Mouse (Mus musculus) heart, embryonic 11.5 days (tissue): ENCODE measurements around the gene Rpl18. TPM values are rescaled to one million over a fixed set of nuclear protein-coding genes. Genes with fewer than 3 reads are reported as not detected.

Experiments used
- ATAC-seq: fragments of 200-750 bp; cut with Nextera tagmentation; replicated peaks from 2 replicates; pipeline ENCODE4 v1.8.0; 2017; ENCODE audit warnings: moderate library complexity; ENCODE audit not compliant: insufficient number of reproducible peaks, low FRiP score, low TSS enrichment
- H3K27ac ChIP-seq: fragments of 300-500 bp; sonication (generic); 2 replicates; pipeline ENCODE4 v1.5.1; 2014; ENCODE audit warnings: mild to moderate bottlenecking, low read depth, low read length
- H3K27me3 ChIP-seq: fragments of 300-500 bp; sonication (generic); 2 replicates; pipeline ENCODE4 v1.6.1; 2014; ENCODE audit warnings: mild to moderate bottlenecking, low read length, mixed read lengths; ENCODE audit not compliant: control insufficient read depth, insufficient read depth
- H3K36me3 ChIP-seq: fragments of 300-500 bp; sonication (generic); 2 replicates; pipeline ENCODE4 v1.6.1; 2014; ENCODE audit warnings: mild to moderate bottlenecking, low read length, moderate library complexity, mixed read lengths; ENCODE audit not compliant: control insufficient read depth, insufficient read depth
- H3K4me1 ChIP-seq: fragments of 300-500 bp; sonication (generic); 2 replicates; pipeline ENCODE4 v1.6.1; 2014; ENCODE audit warnings: low read length; ENCODE audit not compliant: control insufficient read depth, insufficient read depth
- H3K4me2 ChIP-seq: fragments of 300-500 bp; sonication (generic); 2 replicates; pipeline ENCODE4 v1.6.1; 2014; ENCODE audit warnings: mild to moderate bottlenecking, moderate library complexity
- H3K4me3 ChIP-seq: fragments of 300-500 bp; sonication (generic); 2 replicates; pipeline ENCODE4 v1.5.1; 2014; ENCODE audit warnings: low read depth, low read length
- H3K9ac ChIP-seq: fragments of 300-500 bp; sonication (generic); 2 replicates; pipeline ENCODE4 v1.6.1; 2014; ENCODE audit warnings: mild to moderate bottlenecking, low read depth, low read length, moderate library complexity
- H3K9me3 ChIP-seq: fragments of 300-500 bp; sonication (generic); replicated peaks from 2 replicates; pipeline ENCODE4 v1.6.1; 2016; ENCODE audit warnings: low read length; ENCODE audit not compliant: control insufficient read depth
- WGBS: fragments of 180-500 bp; shearing (Covaris S2); extraction: QIAGEN DNeasy Blood & Tissue Kit; methylation state at CpG from one replicate; pipeline ENCODE4 v1.1.7; 2014; ENCODE audit not compliant: insufficient replicate concordance; 5-methylcytosine and 5-hydroxymethylcytosine counted together
- polyA plus RNA-seq: library from polyadenylated mRNA; unstranded; fragments of >200 nt; fragmentation: Nextera tagmentation; extraction: Ambion mirVana; gene quantifications from 2 replicates; pipeline ENCODE4 v1.2.1, GENCODE M21; 2014

Rpl18 gene
- polyA plus RNA-seq, 1 experiment from 2014 or later: 836 TPM

- 34% methylated on average over 19 of the region's 19 CpGs for WGBS
- peak overlapping the region; percentile 8; the same call in 1 of the 2 replicates for H3K4me3 ChIP-seq
- no peak for ATAC-seq
- no peaks in the 10 kb centered on the region for H3K36me3 ChIP-seq
- peak overlapping the region; percentile 47 for H3K4me2 ChIP-seq
- H3K4me1 ChIP-seq: no peaks in the 10 kb centered on the region
- H3K27me3 ChIP-seq: no peaks in the 10 kb centered on the region
- no peaks in the 10 kb centered on the region for H3K9me3 ChIP-seq
- 0 out of 2 replicates have a peak overlapping the region, but pooled peaks have one; percentile 3 for H3K9ac ChIP-seq
- no peak overlapping the region for H3K27ac ChIP-seq
Measured at GRCm38 (mm10) chr7:45742338-45742737, 27.1 kb downstream of the Rpl18 start.

- no peak overlapping the region for H3K4me3 ChIP-seq
- no peak overlapping the region for H3K9ac ChIP-seq
- H3K27me3 ChIP-seq: no peaks in the 10 kb centered on the region
- 29% methylated on average over 2 of the region's 2 CpGs for WGBS
- H3K27ac ChIP-seq: no peak overlapping the region
- H3K9me3 ChIP-seq: no peaks in the 10 kb centered on the region
- H3K4me1 ChIP-seq: no peaks in the 10 kb centered on the region; the same call in 1 of the 2 replicates
- H3K4me2 ChIP-seq: no peak overlapping the region
- ATAC-seq: no peak
- H3K36me3 ChIP-seq: no peaks in the 10 kb centered on the region
Measured at GRCm38 (mm10) chr7:45744387-45744786, 29.1 kb downstream of the Rpl18 start.

GRCm38 (mm10) chr7:45746518-45746917, 31.3 kb downstream of the Rpl18 start:
- no peak overlapping the region for H3K9ac ChIP-seq
- no peak overlapping the region for H3K4me3 ChIP-seq
- H3K9me3 ChIP-seq: no peaks in the 10 kb centered on the region
- no peak overlapping the region for H3K4me2 ChIP-seq
- WGBS: 51% methylated on average over 6 of the region's 6 CpGs
- H3K27me3 ChIP-seq: no peaks in the 10 kb centered on the region
- peaks cover 3% of the 10 kb centered on the region; the same call in 1 of the 2 replicates for H3K4me1 ChIP-seq
- no peak overlapping the region for H3K27ac ChIP-seq
- H3K36me3 ChIP-seq: no peaks in the 10 kb centered on the region
- no peak for ATAC-seq

DNA sequence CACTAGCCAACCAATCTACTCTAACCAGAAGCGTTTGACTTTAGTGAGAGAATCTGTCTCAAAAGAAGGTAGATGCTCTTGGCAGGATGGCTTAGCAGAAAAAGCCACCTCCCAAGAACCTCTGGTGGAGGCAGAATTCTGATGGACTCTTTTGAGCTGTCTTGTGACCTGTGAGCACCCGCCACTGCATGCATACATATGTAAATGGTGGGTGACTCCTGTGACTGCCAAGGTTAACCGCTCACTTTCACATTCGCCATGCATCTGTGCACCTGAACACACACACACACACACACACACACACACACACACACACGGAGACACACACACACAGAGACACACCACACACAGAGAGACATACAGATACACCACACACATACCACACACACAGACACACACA, 32.2 kb downstream of the Rpl18 start:
- no peak overlapping the region for H3K27ac ChIP-seq
- peaks cover 3% of the 10 kb centered on the region; the same call in 1 of the 2 replicates for H3K4me1 ChIP-seq
- no peak overlapping the region for H3K4me3 ChIP-seq
- no peak for ATAC-seq
- H3K9ac ChIP-seq: no peak overlapping the region
- 73% methylated on average over 5 of the region's 5 CpGs for WGBS
- H3K9me3 ChIP-seq: no peaks in the 10 kb centered on the region
- no peaks in the 10 kb centered on the region for H3K36me3 ChIP-seq
- H3K27me3 ChIP-seq: no peaks in the 10 kb centered on the region
- H3K4me2 ChIP-seq: no peak overlapping the region

GRCm38 (mm10) chr7:45748110-45748509, 32.9 kb downstream of the Rpl18 start:
- ATAC-seq: no peak
- H3K4me2 ChIP-seq: no peak overlapping the region
- no peaks in the 10 kb centered on the region for H3K9me3 ChIP-seq
- no peaks in the 10 kb centered on the region for H3K27me3 ChIP-seq
- 65% methylated on average over 7 of the region's 7 CpGs for WGBS
- no peak overlapping the region for H3K4me3 ChIP-seq
- H3K36me3 ChIP-seq: no peaks in the 10 kb centered on the region
- peaks cover 3% of the 10 kb centered on the region; the same call in 1 of the 2 replicates for H3K4me1 ChIP-seq
- H3K27ac ChIP-seq: no peak overlapping the region
- no peak overlapping the region for H3K9ac ChIP-seq

GRCm38 (mm10) chr7:45749401-45749800, 34.1 kb downstream of the Rpl18 start:
- Histone ChIP-seq H3K9ac (no peak overlapping the region), H3K27me3 (no peaks in the 10 kb centered on the region), H3K4me1 (peaks cover 3% of the 10 kb centered on the region; the same call in 1 of the 2 replicates), H3K36me3 (no peaks in the 10 kb centered on the region), H3K4me3 (no peak overlapping the region), H3K9me3 (no peaks in the 10 kb centered on the region), H3K27ac (no peak overlapping the region), H3K4me2 (no peak overlapping the region)
- 42% methylated on average over 10 of the region's 10 CpGs for WGBS
- no peak for ATAC-seq

DNA sequence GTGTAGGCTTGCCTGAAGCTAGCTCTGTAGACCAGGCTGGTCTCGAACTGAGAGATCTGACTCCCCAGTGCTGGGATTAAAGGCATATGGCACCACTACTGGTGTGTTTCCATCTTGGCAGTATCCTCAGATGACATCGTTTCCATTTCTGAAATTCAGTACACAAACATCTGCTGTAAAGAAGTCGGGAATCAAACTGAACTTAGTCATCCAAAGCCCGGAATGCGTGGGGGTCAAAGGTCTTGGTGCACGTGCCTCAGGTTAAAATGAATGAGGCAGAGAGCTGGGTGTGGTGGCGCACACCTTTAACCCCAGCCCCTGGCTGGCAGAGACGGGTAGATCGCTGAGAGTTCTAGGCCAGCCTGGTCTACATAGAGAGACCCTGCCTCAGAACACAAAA, 34.9 kb downstream of the Rpl18 start:
- Histone ChIP-seq H3K27me3 (no peaks in the 10 kb centered on the region), H3K9ac (no peak overlapping the region), H3K4me1 (peaks cover 3% of the 10 kb centered on the region; the same call in 1 of the 2 replicates), H3K4me3 (no peak overlapping the region), H3K27ac (no peak overlapping the region), H3K36me3 (no peaks in the 10 kb centered on the region), H3K9me3 (no peaks in the 10 kb centered on the region), H3K4me2 (no peak overlapping the region)
- WGBS: 80% methylated on average over 9 of the region's 9 CpGs
- no peak for ATAC-seq

DNA sequence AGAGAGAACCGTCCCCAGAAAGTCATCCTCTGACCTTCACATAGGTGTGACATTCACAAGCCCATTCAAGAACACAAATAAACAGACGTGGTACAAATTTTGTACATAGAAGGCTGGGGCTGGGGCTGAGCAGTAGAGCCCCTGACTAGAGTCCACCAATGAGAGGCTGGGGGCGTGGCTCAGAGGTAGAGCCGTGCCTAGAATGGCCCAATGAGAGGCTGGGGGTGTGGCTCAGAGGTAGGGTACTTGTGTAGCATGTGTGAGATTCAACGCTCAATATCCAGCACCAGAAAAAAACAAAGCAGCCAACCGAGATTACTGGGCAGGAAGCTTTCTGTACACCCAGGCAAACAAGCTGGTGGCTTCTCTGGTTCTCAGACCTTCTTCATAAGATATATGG, 40.4 kb downstream of the Rpl18 start:
- Histone ChIP-seq H3K4me3 (no peak overlapping the region), H3K4me2 (no peak overlapping the region), H3K27me3 (peaks cover 33% of the 10 kb centered on the region), H3K4me1 (no peaks in the 10 kb centered on the region), H3K9me3 (no peaks in the 10 kb centered on the region), H3K27ac (no peak overlapping the region), H3K9ac (no peak overlapping the region), H3K36me3 (no peaks in the 10 kb centered on the region)
- WGBS: 52% methylated on average over 6 of the region's 6 CpGs
- no peak for ATAC-seq

DNA sequence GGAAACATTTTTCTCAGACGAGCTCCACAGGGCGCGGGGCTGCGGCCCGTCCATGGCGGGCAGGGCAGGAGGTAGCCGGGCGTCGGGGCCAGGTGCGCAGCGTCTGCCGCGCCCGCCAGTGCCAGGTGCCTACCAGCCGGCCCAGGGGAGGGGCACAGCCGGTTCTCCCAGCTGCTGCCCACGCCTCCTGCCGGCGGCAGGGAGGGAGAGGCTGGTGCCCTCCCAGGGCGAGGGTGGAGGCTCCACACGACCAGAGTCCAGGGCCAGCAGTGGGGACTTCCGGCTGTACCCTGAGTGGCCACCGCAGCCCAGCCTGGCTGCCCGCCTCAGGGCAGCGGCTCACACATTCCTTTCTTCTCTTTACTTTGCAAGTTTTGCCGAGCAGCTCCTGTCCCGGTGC, 44.1 kb downstream of the Rpl18 start:
- no peak overlapping the region for H3K9ac ChIP-seq
- no peak for ATAC-seq
- H3K27ac ChIP-seq: no peak overlapping the region

More for the DNA sequence above, 44.1 kb downstream of the Rpl18 start:
- no peaks in the 10 kb centered on the region for H3K4me1 ChIP-seq
- peak overlapping the region; percentile 12; the same call in 1 of the 2 replicates for H3K4me3 ChIP-seq
- no peaks in the 10 kb centered on the region for H3K36me3 ChIP-seq
- WGBS: 7% methylated on average over 27 of the region's 27 CpGs
- peaks cover 35% of the 10 kb centered on the region for H3K27me3 ChIP-seq
- H3K4me2 ChIP-seq: peak overlapping the region; percentile 58
- H3K9me3 ChIP-seq: no peaks in the 10 kb centered on the region
